Mouse (Mus musculus): ENCODE measurements at regions not wholly inside any gene's neighbourhood (a gene's known extent, or its start where the extent isn't known, plus 50 kb on each side); places are given as distances from the start of the nearest gene placed in this dataset.

DNA sequence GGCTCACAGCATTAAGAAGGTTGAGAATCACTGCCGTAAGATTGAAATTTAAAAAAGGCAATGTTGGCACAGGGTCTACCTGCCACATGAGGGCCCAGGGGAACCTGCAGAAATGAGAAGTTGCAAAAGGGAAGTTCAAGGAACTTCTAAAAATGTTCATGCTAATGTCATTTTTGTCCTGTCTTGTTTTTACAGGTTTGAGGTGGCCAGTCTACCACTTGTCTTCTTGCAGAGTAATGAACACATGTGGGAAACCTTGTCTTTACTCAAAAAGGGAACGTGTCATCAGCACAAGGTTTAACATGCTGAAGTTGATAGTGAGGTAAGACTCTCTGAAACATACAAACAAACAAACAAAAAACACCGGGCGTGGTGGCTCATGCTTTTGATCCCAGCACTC, 71.4 kb upstream of the Nanos1 start:
- DNase-seq (ENCODE audit: low spot score) = no peak

- no peak for DNase-seq (ENCODE audit: low spot score)
Measured at GRCm38 (mm10) chr19:60682283-60682682, 73.5 kb upstream of the Nanos1 start.

- DNase-seq (ENCODE audit: low spot score) = peak; percentile 20
Measured at GRCm38 (mm10) chr19:60681481-60681880, 74.3 kb upstream of the Nanos1 start.

- no peak for DNase-seq (ENCODE audit: low spot score)
Measured at GRCm38 (mm10) chr19:60678236-60678635, 77.6 kb upstream of the Nanos1 start.

DNA sequence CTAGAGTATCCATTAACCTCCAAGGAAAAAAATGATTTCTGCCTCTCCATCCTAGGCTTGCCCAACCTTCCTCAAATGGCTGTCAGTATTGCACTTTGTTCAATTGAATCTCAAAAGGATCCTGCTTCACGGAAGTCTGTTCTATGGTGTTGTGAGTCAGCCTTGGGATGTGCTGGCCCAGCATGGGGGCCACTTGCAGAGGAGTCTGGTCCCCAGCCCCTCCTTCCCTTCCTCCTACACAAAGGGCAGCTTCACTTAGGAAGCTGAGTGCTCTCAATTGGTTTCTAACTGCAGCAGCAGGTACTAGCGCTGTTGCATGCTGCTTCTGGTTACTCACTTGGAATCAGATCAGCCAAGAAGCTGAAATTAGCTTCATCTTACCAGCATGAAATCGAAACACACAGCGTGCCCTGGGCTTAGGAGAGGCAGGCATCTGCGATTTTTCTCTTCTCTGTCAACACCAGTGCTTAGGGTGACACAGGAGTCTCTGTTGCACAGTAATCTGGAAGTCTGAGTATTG, 80.8 kb upstream of the Nanos1 start:
- no peak for DNase-seq (ENCODE audit: low spot score)

DNA sequence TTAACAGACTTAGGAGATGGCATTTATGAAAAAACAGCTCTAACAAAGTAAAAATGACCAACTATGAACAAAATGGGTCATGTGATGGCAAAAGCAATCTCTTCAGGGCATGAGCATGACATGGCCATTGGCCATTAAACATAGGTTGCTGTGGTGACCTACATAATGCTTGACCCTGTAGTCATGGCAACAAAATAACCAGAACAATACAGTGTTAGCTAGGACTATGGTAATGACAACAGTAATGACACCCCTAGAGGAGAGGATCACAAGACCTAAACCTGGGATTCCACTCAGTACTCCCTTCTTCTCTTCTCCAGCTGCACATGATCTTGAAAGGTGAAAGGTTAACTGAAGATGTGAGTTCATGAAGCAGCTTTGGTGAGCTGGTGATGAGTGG, 85.0 kb upstream of the Nanos1 start:
- no peak for DNase-seq (ENCODE audit: low spot score)

- DNase-seq (ENCODE audit: low spot score) = no peak
Measured at GRCm38 (mm10) chr19:60665842-60666241, 85.0 kb upstream of the Cacul1 start.

DNA sequence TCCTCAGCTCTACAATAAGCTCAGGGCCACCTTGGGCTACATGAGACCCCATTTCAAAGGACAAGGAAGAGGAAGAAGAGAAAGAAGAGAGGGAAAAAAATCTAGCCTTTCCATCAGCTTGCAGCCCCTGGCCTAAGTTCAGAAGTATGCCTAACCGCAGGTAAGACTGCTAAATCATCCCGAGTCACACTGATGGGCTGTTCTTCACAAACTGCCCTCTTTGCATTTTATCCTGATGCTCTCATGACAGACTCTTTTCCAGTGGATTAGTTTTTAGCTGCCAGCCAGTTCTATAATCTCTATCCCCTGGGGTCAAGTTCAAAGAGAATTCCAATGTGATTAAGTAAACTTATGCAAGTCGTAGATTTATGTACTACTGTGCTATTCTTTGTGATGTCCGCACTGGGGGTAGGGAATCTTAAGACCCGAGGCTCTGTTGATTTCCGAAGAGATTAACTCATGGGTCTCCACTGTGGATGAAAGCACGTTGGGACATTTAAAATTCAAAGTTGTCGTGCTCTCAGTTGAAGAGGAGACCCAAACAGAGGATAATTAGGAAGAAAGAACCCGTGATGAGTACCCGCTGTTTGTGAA, 70.4 kb upstream of the Cacul1 start:
- no peak for DNase-seq (ENCODE audit: low spot score)

DNA sequence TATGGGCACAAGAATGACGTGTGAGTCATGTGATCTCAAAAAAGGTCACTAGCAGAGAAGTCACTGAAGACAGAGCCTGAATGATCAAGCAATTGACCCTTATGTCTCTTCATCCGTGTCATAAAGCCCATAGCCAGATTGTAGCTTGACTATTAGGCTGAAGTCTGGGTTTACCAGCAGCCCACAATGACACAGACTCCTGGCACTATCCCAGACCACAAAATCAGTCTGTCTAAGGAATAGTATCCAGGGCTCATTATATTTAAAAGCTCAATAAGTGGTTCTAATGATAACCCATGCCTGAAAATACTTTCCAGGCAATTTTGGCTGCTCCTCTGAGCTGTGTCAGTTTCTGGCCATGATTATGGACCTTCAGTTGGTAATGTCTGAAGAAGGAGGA, 59.2 kb upstream of the Cacul1 start:
- no peak for DNase-seq (ENCODE audit: low spot score)
